Mouse (Mus musculus) testis, adult 2 months (tissue): ENCODE measurements around the gene Commd7. TPM values are rescaled to one million over a fixed set of nuclear protein-coding genes. Genes with fewer than 3 reads are reported as not detected.
A peak's percentile ranks its signal among the peaks of the same experiment; 100 is the strongest.
"Not testable (repeated sequence)": the region's sequence is repeated elsewhere in the genome, so short reads cannot be mapped to it uniquely, and the experiment has no call there.

Experiments used
- H3K27ac ChIP-seq: fragments of 200-500 bp; 2 replicates; pipeline ENCODE4 v1.5.1; 2012; ENCODE audit warnings: low read depth, low read length; ENCODE audit not compliant: control insufficient read depth, insufficient read depth
- H3K27me3 ChIP-seq: fragments of 200-500 bp; 2 replicates; pipeline ENCODE4 v1.6.1; 2012; ENCODE audit warnings: mild to moderate bottlenecking, low read length, moderate library complexity; ENCODE audit not compliant: control insufficient read depth, insufficient read depth
- H3K36me3 ChIP-seq: fragments of 200-500 bp; 2 replicates; pipeline ENCODE4 v1.6.1; 2012; ENCODE audit warnings: mild to moderate bottlenecking, low read length; ENCODE audit not compliant: control insufficient read depth, insufficient read depth
- H3K4me1 ChIP-seq: fragments of 200-500 bp; 2 replicates; pipeline ENCODE4 v1.6.1; 2012; ENCODE audit warnings: low read length; ENCODE audit not compliant: control insufficient read depth, insufficient read depth
- H3K4me3 ChIP-seq: fragments of 200-500 bp; 2 replicates; pipeline ENCODE4 v1.5.1; 2012; ENCODE audit warnings: low read depth, mild to moderate bottlenecking, low read length, moderate library complexity, mixed read lengths; ENCODE audit not compliant: control insufficient read depth
- CTCF ChIP-seq: fragments of 200-500 bp; IDR thresholded peaks from 2 replicates; pipeline ENCODE4 v1.5.1; 2012; ENCODE audit warnings: low read depth, mild to moderate bottlenecking, inconsistent platforms, low read length, moderate library complexity; ENCODE audit not compliant: control insufficient read depth, insufficient read depth, insufficient replicate concordance
- POLR2A ChIP-seq: fragments of 200-500 bp; IDR thresholded peaks from 2 replicates; pipeline ENCODE4 v1.6.1; 2012; ENCODE audit warnings: low read depth, mild to moderate bottlenecking, inconsistent platforms, low read length, moderate library complexity; ENCODE audit not compliant: control insufficient read depth
- polyA plus RNA-seq: library from polyadenylated mRNA; depleted of rRNA; stranded (reverse); fragments of >200 nt; gene quantifications from 2 replicates; pipeline ENCODE4 v1.2.3, GENCODE M21; 2012

Commd7 gene
- polyA plus RNA-seq, 1 experiment, result 5.0 TPM

DNA sequence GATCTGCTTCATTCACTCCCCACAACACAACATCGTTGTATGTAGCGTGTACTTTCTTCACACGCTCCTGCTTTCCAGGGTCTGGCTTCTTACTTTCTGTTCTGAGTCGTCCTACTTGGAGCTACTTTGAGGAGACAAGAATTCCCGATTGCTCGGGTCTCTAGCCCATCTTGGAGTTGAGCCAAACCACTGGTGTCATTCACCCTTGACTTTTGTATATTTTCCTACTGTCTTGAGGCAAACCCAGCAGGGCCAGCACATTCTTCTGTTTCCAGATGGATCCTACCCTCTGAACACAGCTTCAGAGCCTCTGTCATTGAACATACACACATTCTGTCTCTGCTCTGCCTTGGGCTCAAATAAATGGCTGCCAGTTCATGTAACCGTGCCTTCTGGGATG is 32.8 kb upstream of the Commd7 start:
- TF ChIP-seq POLR2A (no peak), CTCF (no peak)
- H3K4me1 ChIP-seq, result no peaks in the 10 kb centered on the region; the same call in none of the 2 replicates
- no peak overlapping the region for H3K27ac ChIP-seq
- H3K4me3 ChIP-seq, result no peak overlapping the region
- no peaks in the 10 kb centered on the region for H3K27me3 ChIP-seq
- no peaks in the 10 kb centered on the region for H3K36me3 ChIP-seq

DNA sequence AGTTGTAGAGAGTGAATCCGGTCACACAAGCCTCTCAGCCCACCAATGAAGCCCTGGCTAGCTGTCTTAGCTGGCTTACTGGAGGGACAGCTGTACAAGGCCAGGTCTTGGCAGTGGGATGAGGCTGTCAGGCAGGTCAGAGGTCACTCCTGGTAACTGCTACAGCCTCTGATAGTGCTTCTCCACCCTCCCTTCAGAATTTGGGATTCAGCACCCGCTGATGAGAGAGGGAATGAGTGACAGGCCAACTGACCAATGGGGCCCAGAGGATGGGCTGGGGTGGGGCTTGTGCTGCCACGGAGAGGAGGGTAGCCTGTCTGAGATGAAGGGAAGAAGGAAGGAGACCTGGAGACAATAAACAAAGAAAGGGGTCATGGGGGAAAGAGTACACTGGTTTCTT is 28.0 kb upstream of the Commd7 start:
- Histone ChIP-seq H3K36me3 (no peaks in the 10 kb centered on the region), H3K4me1 (no peaks in the 10 kb centered on the region; the same call in none of the 2 replicates), H3K4me3 (no peak overlapping the region), H3K27me3 (no peaks in the 10 kb centered on the region), H3K27ac (no peak overlapping the region)
- TF ChIP-seq CTCF (no peak), POLR2A (no peak)

- not testable (repeated sequence) for H3K4me3 ChIP-seq, H3K27ac ChIP-seq, H3K4me1 ChIP-seq, H3K36me3 ChIP-seq, H3K27me3 ChIP-seq
Measured at GRCm38 (mm10) chr2:153657659-153658058, 25.1 kb upstream of the Commd7 start.

GRCm38 (mm10) chr2:153651681-153652080 is 19.1 kb upstream of the Commd7 start:
- no peak overlapping the region for H3K27ac ChIP-seq
- H3K4me3 ChIP-seq, result no peak overlapping the region
- TF ChIP-seq CTCF (no peak), POLR2A (no peak)
- H3K27me3 ChIP-seq, result no peaks in the 10 kb centered on the region
- H3K4me1 ChIP-seq, result peaks cover 14% of the 10 kb centered on the region
- no peaks in the 10 kb centered on the region for H3K36me3 ChIP-seq

DNA sequence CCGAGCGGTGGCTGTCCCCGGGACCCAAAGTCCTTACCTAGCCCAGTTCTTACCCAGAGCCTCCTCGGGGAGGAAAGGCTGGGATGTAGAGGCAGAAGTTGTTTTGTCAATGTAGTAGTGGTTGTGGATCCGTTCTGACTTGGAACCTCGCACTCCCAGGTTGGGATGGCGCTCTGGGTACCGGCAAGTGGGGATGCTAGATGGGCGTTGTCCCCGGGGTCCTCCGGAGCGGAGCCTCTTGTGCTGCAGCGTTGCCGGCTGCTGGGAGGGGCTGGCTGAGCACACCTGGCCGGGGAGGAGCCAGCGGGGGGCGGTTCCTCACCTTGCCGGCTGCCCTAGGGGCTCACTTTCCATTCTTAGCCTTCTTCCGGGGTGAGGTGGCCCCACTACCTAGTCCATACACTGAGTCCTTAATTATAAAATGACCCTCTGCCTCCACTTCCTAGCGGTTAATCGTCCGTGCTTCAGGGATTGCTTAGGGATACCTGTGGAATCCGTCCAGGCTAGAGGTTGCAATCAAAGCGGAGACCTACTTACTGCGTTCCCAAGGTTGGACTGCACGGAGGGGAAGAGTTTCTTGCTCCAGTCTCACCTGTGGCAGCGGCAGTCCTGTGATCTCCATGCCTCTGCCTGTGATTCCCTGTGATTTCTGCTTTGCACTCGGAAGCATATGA is 17.6 kb upstream of the Commd7 start:
- H3K27me3 ChIP-seq, result no peaks in the 10 kb centered on the region
- H3K4me3 ChIP-seq, result peak overlapping the region; percentile 91
- H3K27ac ChIP-seq, result peak overlapping the region; percentile 2; the same call in 1 of the 2 replicates
- H3K36me3 ChIP-seq, result no peaks in the 10 kb centered on the region
- TF ChIP-seq CTCF (no peak), POLR2A (no peak)
- H3K4me1 ChIP-seq, result peaks cover 14% of the 10 kb centered on the region

DNA sequence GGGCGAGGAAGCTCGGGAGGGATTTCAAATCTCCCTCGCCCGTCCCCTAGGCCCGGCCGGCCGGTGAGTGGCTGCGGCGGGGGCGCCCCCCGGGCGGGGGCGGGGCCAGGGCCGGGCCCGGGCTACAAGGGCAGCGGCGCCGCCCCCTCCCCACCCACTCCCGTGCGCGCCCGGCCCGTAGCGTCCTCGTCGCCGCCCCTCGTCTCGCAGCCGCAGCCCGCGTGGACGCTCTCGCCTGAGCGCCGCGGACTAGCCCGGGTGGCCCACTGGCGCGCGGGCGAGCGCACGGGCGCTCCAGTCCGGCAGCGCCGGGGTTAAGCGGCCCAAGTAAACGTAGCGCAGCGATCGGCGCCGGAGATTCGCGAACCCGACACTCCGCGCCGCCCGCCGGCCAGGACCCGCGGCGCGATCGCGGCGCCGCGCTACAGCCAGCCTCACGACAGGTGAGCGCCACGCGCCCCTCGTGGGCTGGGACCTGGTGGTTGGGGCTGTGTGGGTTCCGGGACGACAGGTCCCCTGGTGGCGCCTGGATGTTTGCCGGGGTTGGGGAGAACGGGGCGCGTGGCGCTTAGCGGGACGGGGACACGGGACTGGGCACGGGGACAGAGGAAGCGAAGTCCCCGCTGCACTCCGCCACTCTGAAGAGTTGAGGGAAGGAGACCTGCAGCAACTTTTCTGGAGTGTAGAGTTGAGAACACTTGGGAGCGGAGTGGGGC is 16.9 kb upstream of the Commd7 start, which contains the start of gene Dnmt3b:
Dnmt3b (plus strand) TSS at position 153 of the 716 bp plus-strand sequence.
- Histone ChIP-seq H3K36me3 (no peaks in the 10 kb centered on the region), H3K27ac (peak within 1 kb of the TSS; percentile 2; the same call in 1 of the 2 replicates), H3K4me3 (peak within 1 kb of the TSS; percentile 91), H3K4me1 (peaks cover 14% of the 10 kb centered on the region), H3K27me3 (no peaks in the 10 kb centered on the region)
- TF ChIP-seq CTCF (no peak), POLR2A (no peak)

- TF ChIP-seq POLR2A (no peak), CTCF (no peak)
- Histone ChIP-seq H3K4me3 (peak overlapping the region; percentile 91), H3K36me3 (no peaks in the 10 kb centered on the region), H3K27me3 (no peaks in the 10 kb centered on the region), H3K4me1 (peaks cover 14% of the 10 kb centered on the region), H3K27ac (no peak overlapping the region)
Measured at GRCm38 (mm10) chr2:153648773-153649297, 16.3 kb upstream of the Commd7 start.
